Mouse (Mus musculus) bone marrow macrophage, adult 2 months (primary cell): ENCODE data around the gene Grm7.

Experiments
- CTCF ChIP-seq: IDR thresholded peaks from 2 replicates; pipeline ENCODE4 v1.5.1; 2012; ENCODE audit warnings: low read depth, mild to moderate bottlenecking, low read length, moderate library complexity
- POLR2A ChIP-seq: IDR thresholded peaks from 2 replicates; pipeline ENCODE4 v1.6.1; 2012; ENCODE audit warnings: mild to moderate bottlenecking, low read depth, low read length, borderline replicate concordance

- TF ChIP-seq POLR2A, result no peak
- TF ChIP-seq CTCF, result no peak
These were observed 23.1 kb downstream of the Grm7 start for GRCm38 (mm10) chr6:110668447-110668846.
